Mouse (Mus musculus): ENCODE results near the gene Kcnt1. TPM values are rescaled to one million over a fixed set of nuclear protein-coding genes. Genes with fewer than 3 reads are reported as not detected.

Kcnt1 gene
- polyA plus RNA-seq, 1 experiment from 2014 or later = 0.04 TPM

DNA sequence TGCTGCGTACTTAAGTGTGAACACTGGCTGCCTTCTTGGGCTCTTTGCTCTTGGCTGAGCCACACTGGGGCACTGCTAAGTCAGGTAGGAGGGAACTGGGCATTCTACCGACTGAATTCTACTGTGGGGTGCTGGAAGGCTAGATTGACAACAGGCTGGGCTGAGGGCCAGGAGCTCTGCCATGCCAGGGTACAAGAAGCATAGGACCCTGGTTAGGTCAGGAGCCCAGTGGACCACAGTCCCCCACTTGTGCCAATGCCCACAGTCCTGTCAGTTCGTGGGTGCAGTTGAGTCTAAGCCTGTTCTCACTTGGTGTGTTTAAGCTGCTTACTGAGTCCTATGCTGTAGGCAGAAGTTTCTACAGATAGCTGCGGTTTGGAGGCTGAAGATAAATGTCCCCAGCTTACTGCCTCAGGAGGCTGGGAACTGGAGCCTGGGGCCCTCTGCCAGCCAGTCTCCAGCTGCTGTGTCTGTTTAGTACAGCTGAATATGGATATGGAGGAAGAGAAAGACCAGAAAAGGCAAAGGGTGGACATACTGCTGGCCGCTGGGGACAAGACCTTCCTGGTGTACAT lies 751 bp upstream of the Kcnt1 start:
- no peak for ATAC-seq (replicated peaks; ENCODE audit: insufficient number of reproducible peaks, low FRiP score, low TSS enrichment)
- Histone ChIP-seq H3K27me3 (ENCODE audit: control insufficient read depth, insufficient read depth, low read length) (peaks cover 53% of the 10 kb centered on the region), H3K9me3 (replicated peaks; ENCODE audit: control insufficient read depth, low read length) (no peaks in the 10 kb centered on the region), H3K4me3 (ENCODE audit: low read depth, low read length) (no peak overlapping the region), H3K36me3 (ENCODE audit: control insufficient read depth, insufficient read depth, low read length) (no peaks in the 10 kb centered on the region), H3K9ac (ENCODE audit: low read depth, low read length) (no peak overlapping the region), H3K4me2 (no peak overlapping the region), H3K4me1 (ENCODE audit: control insufficient read depth, insufficient read depth, low read length) (no peaks in the 10 kb centered on the region; the same call in 1 of the 2 replicates), H3K27ac (ENCODE audit: low read depth, low read length) (no peak overlapping the region)
- 61% methylated on average over 5 of the region's 5 CpGs for WGBS (ENCODE audit: insufficient replicate concordance)

DNA sequence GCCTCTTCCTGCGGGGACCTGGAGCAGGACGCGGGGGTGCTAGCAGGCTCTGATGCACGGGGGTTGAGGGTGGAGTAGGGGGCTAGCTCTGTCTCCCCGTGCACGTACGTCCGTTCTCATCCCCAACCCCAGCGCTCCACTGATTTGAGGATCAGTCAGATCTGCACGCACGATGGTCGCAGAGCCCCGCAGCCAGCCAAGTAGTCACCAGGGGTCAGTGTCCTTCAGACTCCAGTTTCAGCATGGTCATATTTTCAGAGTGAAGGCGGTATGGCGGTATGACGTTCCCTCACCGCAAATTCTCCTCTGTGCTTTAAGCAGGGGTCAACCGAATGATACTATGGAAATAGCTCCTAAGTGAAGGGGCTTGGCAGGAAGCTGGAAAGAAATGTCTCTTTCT lies 696 bp downstream of the Kcnt1 start:
- ATAC-seq (replicated peaks; ENCODE audit: insufficient number of reproducible peaks, low FRiP score, low TSS enrichment) = no peak
- H3K4me3 ChIP-seq (ENCODE audit: low read depth, low read length) = peak overlapping the region; percentile 50
- H3K36me3 ChIP-seq (ENCODE audit: control insufficient read depth, insufficient read depth, low read length) = no peaks in the 10 kb centered on the region
- H3K27me3 ChIP-seq (ENCODE audit: control insufficient read depth, insufficient read depth, low read length) = peaks cover 53% of the 10 kb centered on the region
- no peaks in the 10 kb centered on the region; the same call in 1 of the 2 replicates for H3K4me1 ChIP-seq (ENCODE audit: control insufficient read depth, insufficient read depth, low read length)
- no peaks in the 10 kb centered on the region for H3K9me3 ChIP-seq (replicated peaks; ENCODE audit: control insufficient read depth, low read length)
- peak overlapping the region; percentile 93 for H3K4me2 ChIP-seq
- H3K9ac ChIP-seq (ENCODE audit: low read depth, low read length) = no peak overlapping the region
- WGBS (ENCODE audit: insufficient replicate concordance) = 8% methylated on average over 18 of the region's 18 CpGs
- H3K27ac ChIP-seq (ENCODE audit: low read depth, low read length) = no peak overlapping the region

GRCm38 (mm10) chr2:25865412-25865811 lies 1.9 kb downstream of the Kcnt1 start:
- H3K27me3 ChIP-seq (ENCODE audit: control insufficient read depth, insufficient read depth, low read length) = peaks cover 53% of the 10 kb centered on the region
- 15% methylated on average over 4 of the region's 4 CpGs for WGBS (ENCODE audit: insufficient replicate concordance)

GRCm38 (mm10) chr2:25866656-25867055 lies 3.1 kb downstream of the Kcnt1 start:
- no peak overlapping the region for H3K4me3 ChIP-seq (ENCODE audit: low read depth, low read length)
- H3K27ac ChIP-seq (ENCODE audit: low read depth, low read length) = no peak overlapping the region
- no peak for ATAC-seq (replicated peaks; ENCODE audit: insufficient number of reproducible peaks, low FRiP score, low TSS enrichment)
- no peaks in the 10 kb centered on the region for H3K9me3 ChIP-seq (replicated peaks; ENCODE audit: control insufficient read depth, low read length)
- no peak overlapping the region for H3K4me2 ChIP-seq
- H3K4me1 ChIP-seq (ENCODE audit: control insufficient read depth, insufficient read depth, low read length) = no peaks in the 10 kb centered on the region; the same call in 1 of the 2 replicates
- H3K36me3 ChIP-seq (ENCODE audit: control insufficient read depth, insufficient read depth, low read length) = no peaks in the 10 kb centered on the region
- no peak overlapping the region for H3K9ac ChIP-seq (ENCODE audit: low read depth, low read length)
- H3K27me3 ChIP-seq (ENCODE audit: control insufficient read depth, insufficient read depth, low read length) = peaks cover 53% of the 10 kb centered on the region
- WGBS (ENCODE audit: insufficient replicate concordance) = 49% methylated on average over 5 of the region's 5 CpGs

More at GRCm38 (mm10) chr2:25865412-25865811, 1.9 kb downstream of the Kcnt1 start:
- Histone ChIP-seq H3K4me1 (ENCODE audit: control insufficient read depth, insufficient read depth, low read length) (no peaks in the 10 kb centered on the region; the same call in 1 of the 2 replicates), H3K9ac (ENCODE audit: low read depth, low read length) (no peak overlapping the region), H3K9me3 (replicated peaks; ENCODE audit: control insufficient read depth, low read length) (no peaks in the 10 kb centered on the region), H3K27ac (ENCODE audit: low read depth, low read length) (no peak overlapping the region), H3K4me2 (no peak overlapping the region), H3K4me3 (ENCODE audit: low read depth, low read length) (no peak overlapping the region), H3K36me3 (ENCODE audit: control insufficient read depth, insufficient read depth, low read length) (no peaks in the 10 kb centered on the region)
- ATAC-seq (replicated peaks; ENCODE audit: insufficient number of reproducible peaks, low FRiP score, low TSS enrichment) = no peak

- no peak for ATAC-seq (replicated peaks; ENCODE audit: insufficient number of reproducible peaks, low FRiP score, low TSS enrichment)
- peak overlapping the region; percentile 59 for H3K4me2 ChIP-seq
- peak overlapping the region; percentile 28 for H3K4me3 ChIP-seq (ENCODE audit: low read depth, low read length)
- no peak overlapping the region for H3K9ac ChIP-seq (ENCODE audit: low read depth, low read length)
- no peaks in the 10 kb centered on the region for H3K4me1 ChIP-seq (ENCODE audit: control insufficient read depth, insufficient read depth, low read length)
- H3K27ac ChIP-seq (ENCODE audit: low read depth, low read length) = no peak overlapping the region
- H3K9me3 ChIP-seq (replicated peaks; ENCODE audit: control insufficient read depth, low read length) = 0 out of 2 replicates have a peak, but pooled peaks cover 5% of the 10 kb centered on the region
- 27% methylated on average over 7 of the region's 7 CpGs for WGBS (ENCODE audit: insufficient replicate concordance)
- H3K36me3 ChIP-seq (ENCODE audit: control insufficient read depth, insufficient read depth, low read length) = no peaks in the 10 kb centered on the region
- peaks cover 46% of the 10 kb centered on the region for H3K27me3 ChIP-seq (ENCODE audit: control insufficient read depth, insufficient read depth, low read length)
Observed at GRCm38 (mm10) chr2:25877250-25877735, 13.8 kb downstream of the Kcnt1 start.

DNA sequence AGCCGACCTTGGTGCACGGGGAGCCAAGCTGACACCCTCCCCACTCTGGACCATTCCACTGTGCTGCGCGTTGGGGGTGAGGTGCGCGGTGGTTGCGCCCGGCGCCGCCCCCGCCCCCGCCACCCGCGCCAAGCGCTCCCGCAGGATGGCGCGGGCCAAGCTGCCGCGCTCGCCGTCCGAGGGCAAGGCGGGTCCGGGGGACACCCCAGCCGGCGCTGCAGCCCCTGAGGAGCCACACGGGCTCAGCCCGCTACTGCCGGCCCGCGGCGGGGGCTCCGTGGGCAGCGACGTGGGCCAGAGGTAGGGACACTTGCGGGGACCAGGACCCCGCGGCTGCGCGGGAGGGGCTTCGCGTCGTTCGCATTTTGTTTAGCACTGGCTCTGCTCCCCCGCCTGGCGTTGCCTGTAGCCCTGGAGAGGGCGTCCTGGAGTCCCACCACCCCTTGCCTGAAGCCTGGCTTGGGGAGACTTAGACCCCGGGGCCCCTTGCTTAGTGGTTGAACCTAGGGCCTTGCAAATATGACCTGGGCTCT lies 14.3 kb downstream of the Kcnt1 start:
- no peak overlapping the region for H3K9ac ChIP-seq (ENCODE audit: low read depth, low read length)
- whole genome bisulfite sequencing (ENCODE audit: insufficient replicate concordance) = 4% methylated on average over 48 of the region's 49 CpGs
- H3K27me3 ChIP-seq (ENCODE audit: control insufficient read depth, insufficient read depth, low read length) = peaks cover 46% of the 10 kb centered on the region
- no peaks in the 10 kb centered on the region for H3K4me1 ChIP-seq (ENCODE audit: control insufficient read depth, insufficient read depth, low read length)
- no peaks in the 10 kb centered on the region for H3K36me3 ChIP-seq (ENCODE audit: control insufficient read depth, insufficient read depth, low read length)
- ATAC-seq (replicated peaks; ENCODE audit: insufficient number of reproducible peaks, low FRiP score, low TSS enrichment) = no peak
- no peak overlapping the region for H3K27ac ChIP-seq (ENCODE audit: low read depth, low read length)
- peak overlapping the region; percentile 59 for H3K4me2 ChIP-seq
- H3K9me3 ChIP-seq (replicated peaks; ENCODE audit: control insufficient read depth, low read length) = 0 out of 2 replicates have a peak, but pooled peaks cover 5% of the 10 kb centered on the region
- peak overlapping the region; percentile 28 for H3K4me3 ChIP-seq (ENCODE audit: low read depth, low read length)

DNA sequence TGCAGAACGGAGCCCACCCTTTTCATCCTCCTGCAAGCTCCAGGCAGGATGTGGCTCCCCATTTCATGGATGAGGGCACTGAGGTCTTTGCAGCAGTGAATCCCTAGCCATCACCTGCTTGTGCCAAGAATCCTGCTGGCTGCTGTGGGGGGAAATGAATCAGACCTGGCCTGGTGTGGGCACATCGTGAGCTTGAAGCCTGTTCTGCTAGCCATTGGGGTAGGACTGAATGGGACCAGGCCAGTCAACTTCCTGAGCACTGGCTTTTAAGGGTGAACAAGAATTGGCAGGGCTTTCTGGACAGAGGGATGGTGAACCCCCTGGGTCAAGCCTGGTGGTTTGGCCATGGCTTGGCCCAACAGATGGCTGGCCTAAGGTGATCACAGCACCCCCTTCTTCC lies 15.0 kb downstream of the Kcnt1 start:
- Histone ChIP-seq H3K9me3 (replicated peaks; ENCODE audit: control insufficient read depth, low read length) (0 out of 2 replicates have a peak, but pooled peaks cover 5% of the 10 kb centered on the region), H3K36me3 (ENCODE audit: control insufficient read depth, insufficient read depth, low read length) (no peaks in the 10 kb centered on the region), H3K27ac (ENCODE audit: low read depth, low read length) (no peak overlapping the region), H3K4me2 (no peak overlapping the region), H3K27me3 (ENCODE audit: control insufficient read depth, insufficient read depth, low read length) (peaks cover 46% of the 10 kb centered on the region), H3K9ac (ENCODE audit: low read depth, low read length) (no peak overlapping the region), H3K4me1 (ENCODE audit: control insufficient read depth, insufficient read depth, low read length) (no peaks in the 10 kb centered on the region), H3K4me3 (ENCODE audit: low read depth, low read length) (no peak overlapping the region)
- no peak for ATAC-seq (replicated peaks; ENCODE audit: insufficient number of reproducible peaks, low FRiP score, low TSS enrichment)
- 69% methylated on average over 2 of the region's 2 CpGs for WGBS (ENCODE audit: insufficient replicate concordance)

GRCm38 (mm10) chr2:25879061-25879460 lies 15.5 kb downstream of the Kcnt1 start:
- Histone ChIP-seq H3K4me1 (ENCODE audit: control insufficient read depth, insufficient read depth, low read length) (no peaks in the 10 kb centered on the region), H3K4me2 (no peak overlapping the region), H3K9ac (ENCODE audit: low read depth, low read length) (no peak overlapping the region), H3K27ac (ENCODE audit: low read depth, low read length) (no peak overlapping the region), H3K27me3 (ENCODE audit: control insufficient read depth, insufficient read depth, low read length) (peaks cover 46% of the 10 kb centered on the region), H3K9me3 (replicated peaks; ENCODE audit: control insufficient read depth, low read length) (0 out of 2 replicates have a peak, but pooled peaks cover 5% of the 10 kb centered on the region), H3K4me3 (ENCODE audit: low read depth, low read length) (no peak overlapping the region), H3K36me3 (ENCODE audit: control insufficient read depth, insufficient read depth, low read length) (no peaks in the 10 kb centered on the region)
- no peak for ATAC-seq (replicated peaks; ENCODE audit: insufficient number of reproducible peaks, low FRiP score, low TSS enrichment)
- 61% methylated on average over 4 of the region's 4 CpGs for WGBS (ENCODE audit: insufficient replicate concordance)

DNA sequence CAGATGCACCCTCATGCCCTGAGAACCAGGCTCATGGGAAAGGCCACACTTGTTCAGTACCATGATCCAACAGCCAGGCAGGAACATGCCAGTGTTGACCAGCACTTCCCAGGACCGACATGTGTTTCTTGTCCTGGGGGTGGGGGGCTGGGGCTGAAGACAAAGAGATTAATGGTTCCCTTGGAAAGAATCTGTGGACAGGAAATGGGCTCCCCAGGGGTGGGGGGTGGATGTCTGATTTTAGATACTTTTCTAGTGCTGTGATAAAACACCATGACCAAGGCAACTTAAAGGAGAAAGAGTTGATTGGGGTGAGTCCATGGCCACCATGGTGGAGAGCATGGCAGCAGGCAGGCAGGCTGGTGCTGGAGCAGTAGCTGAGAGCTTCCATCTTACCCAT lies 18.7 kb downstream of the Kcnt1 start:
- WGBS (ENCODE audit: insufficient replicate concordance) = 39% methylated on average over 1 of the region's 1 CpGs
- Histone ChIP-seq H3K4me2 (no peak overlapping the region), H3K4me3 (ENCODE audit: low read depth, low read length) (no peak overlapping the region), H3K9me3 (replicated peaks; ENCODE audit: control insufficient read depth, low read length) (no peaks in the 10 kb centered on the region), H3K36me3 (ENCODE audit: control insufficient read depth, insufficient read depth, low read length) (no peaks in the 10 kb centered on the region), H3K4me1 (ENCODE audit: control insufficient read depth, insufficient read depth, low read length) (no peaks in the 10 kb centered on the region), H3K27me3 (ENCODE audit: control insufficient read depth, insufficient read depth, low read length) (peaks cover 34% of the 10 kb centered on the region), H3K9ac (ENCODE audit: low read depth, low read length) (no peak overlapping the region), H3K27ac (ENCODE audit: low read depth, low read length) (no peak overlapping the region)
- ATAC-seq (replicated peaks; ENCODE audit: insufficient number of reproducible peaks, low FRiP score, low TSS enrichment) = no peak

Measured in heart, embryonic 11.5 days (tissue).